Mouse (Mus musculus) liver (tissue): ENCODE data around the gene Tmem262.

Experiments
- DNase-seq: peaks from one replicate; pipeline ENCODE4 v3.0.0-alpha.2; 2020; ENCODE audit warnings: mixed read lengths

Tmem262 gene

GRCm38 (mm10) chr19:6061641-6062302 is 18.1 kb upstream of the Tmem262 start:
- peak; percentile 69 for DNase-seq

- DNase-seq = no peak
Measured at GRCm38 (mm10) chr19:6062418-6062817, 17.4 kb upstream of the Tmem262 start.

- DNase-seq = no peak
Measured at GRCm38 (mm10) chr19:6063081-6063480, 16.8 kb upstream of the Tmem262 start.

- DNase-seq = no peak
Measured at GRCm38 (mm10) chr19:6066571-6066970, 13.3 kb upstream of the Tmem262 start.

GRCm38 (mm10) chr19:6067011-6067723 is 12.7 kb upstream of the Tmem262 start:
- peak; percentile 91 for DNase-seq

- DNase-seq = peak; percentile 94
Measured at GRCm38 (mm10) chr19:6067724-6068415, 12.0 kb upstream of the Tmem262 start, which contains the start of gene Tm7sf2. TSS of gene Tm7sf2 (minus strand) at chr19:6068373.

GRCm38 (mm10) chr19:6068951-6069350 is 10.9 kb upstream of the Tmem262 start:
- DNase-seq = no peak

- DNase-seq = no peak
Measured at GRCm38 (mm10) chr19:6069851-6070250, 10.0 kb upstream of the Tmem262 start.

GRCm38 (mm10) chr19:6070571-6071250 is 9.1 kb upstream of the Tmem262 start:
- no peak for DNase-seq

- DNase-seq = no peak
Measured at GRCm38 (mm10) chr19:6071261-6071660, 8.6 kb upstream of the Tmem262 start.

- no peak for DNase-seq
Measured at GRCm38 (mm10) chr19:6073889-6074288, 5.9 kb upstream of the Tmem262 start.

GRCm38 (mm10) chr19:6076564-6077393 is 3.1 kb upstream of the Tmem262 start, which contains the start of gene Vps51:
TSS of gene Vps51 (minus strand) at chr19:6077231.
- DNase-seq = peak; percentile 80

GRCm38 (mm10) chr19:6082156-6082555 is 2.3 kb downstream of the Tmem262 start, which contains the start of gene Gm28374:
TSS of gene Gm28374 (minus strand) at chr19:6082256.
- DNase-seq = no peak

- DNase-seq = peak; percentile 96
Measured at GRCm38 (mm10) chr19:6084478-6085248, 4.8 kb downstream of the Tmem262 start, which contains the start of the genes Zfpl1 and Cdca5. TSS of gene Zfpl1 (minus strand) at chr19:6084956. TSS of gene Cdca5 (plus strand) at chr19:6084983.

GRCm38 (mm10) chr19:6085417-6085879 is 5.6 kb downstream of the Tmem262 start:
- peak; percentile 85 for DNase-seq

- DNase-seq = no peak
Measured at GRCm38 (mm10) chr19:6088841-6089240, 9.0 kb downstream of the Tmem262 start.

GRCm38 (mm10) chr19:6094119-6094518 is 14.3 kb downstream of the Tmem262 start, which contains the start of gene AC131692.1:
TSS of gene AC131692.1 (plus strand) at chr19:6094419.
- no peak for DNase-seq

GRCm38 (mm10) chr19:6097847-6098246 is 18.0 kb downstream of the Tmem262 start:
- DNase-seq = no peak

GRCm38 (mm10) chr19:6101186-6101585 is 21.4 kb downstream of the Tmem262 start:
- no peak for DNase-seq

- peak; percentile 63 for DNase-seq
Measured at GRCm38 (mm10) chr19:6102169-6102853, 22.5 kb downstream of the Tmem262 start.
